Mouse (Mus musculus): ENCODE measurements around the gene Cept1. TPM values are rescaled to one million over a fixed set of nuclear protein-coding genes. Genes with fewer than 3 reads are reported as not detected.

Cept1 gene
- total RNA-seq, 2 experiments from 2014 or later: 18.8 to 23.6 TPM

DNA sequence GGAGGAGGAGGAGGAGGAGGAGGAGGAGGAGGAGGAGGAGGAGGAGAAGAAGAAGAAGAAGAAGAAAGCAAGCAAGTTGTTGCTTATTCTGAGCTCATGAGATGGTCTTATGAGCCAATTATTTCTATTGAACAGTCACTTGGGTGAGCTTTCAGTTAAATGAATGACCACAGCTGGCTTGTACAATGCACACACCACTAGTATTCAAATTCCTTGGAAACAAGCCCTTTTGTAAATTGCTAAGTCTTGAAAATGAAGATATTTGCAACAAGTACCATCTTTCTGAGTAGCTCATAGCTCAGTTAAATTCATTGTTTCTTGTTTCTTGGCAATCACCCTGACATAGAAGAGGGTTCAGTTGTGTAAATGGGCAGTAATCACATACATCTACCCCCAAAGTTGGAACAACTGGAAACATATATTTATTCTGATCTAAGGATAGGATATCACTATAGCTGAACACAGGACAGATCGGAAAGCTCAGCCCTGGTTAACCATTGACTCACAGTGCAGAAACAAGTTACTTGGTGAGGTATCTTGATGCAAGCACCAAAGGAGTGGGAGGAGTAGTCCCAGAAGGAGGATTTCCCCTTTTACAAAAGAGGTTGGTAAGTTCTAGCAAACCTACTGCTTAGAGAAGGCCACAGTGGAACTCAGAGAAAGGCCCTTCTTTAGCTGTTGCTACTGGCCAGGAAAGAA lies 52.1 kb downstream of the Cept1 start:
- DNase-seq: no peak

DNA sequence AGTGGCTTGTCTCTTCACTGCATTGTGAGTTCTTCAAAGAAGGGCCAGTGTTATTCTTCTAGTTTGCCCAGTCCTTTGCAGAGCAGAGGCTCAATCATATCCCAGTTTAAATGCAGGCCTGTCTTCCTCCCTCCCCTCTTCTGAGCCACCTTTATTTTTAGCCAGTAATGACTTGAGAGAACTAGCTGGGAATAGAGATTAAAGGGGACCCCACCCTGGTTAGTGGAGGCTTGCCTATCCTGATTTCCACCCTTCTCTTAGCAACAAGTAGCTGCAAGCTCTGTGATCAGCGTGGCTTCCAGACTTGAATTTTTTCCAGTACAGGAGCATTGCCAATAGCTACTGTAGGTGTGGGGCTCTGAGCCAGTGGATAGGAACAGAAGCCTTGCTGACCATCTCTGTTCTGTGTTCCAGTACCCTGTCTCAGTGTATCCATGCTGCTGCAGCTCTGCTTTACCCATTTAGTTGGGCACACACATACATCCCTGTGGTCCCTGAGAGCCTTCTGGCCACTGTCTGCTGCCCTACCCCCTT lies 53.1 kb downstream of the Cept1 start:
- DNase-seq: no peak

DNA sequence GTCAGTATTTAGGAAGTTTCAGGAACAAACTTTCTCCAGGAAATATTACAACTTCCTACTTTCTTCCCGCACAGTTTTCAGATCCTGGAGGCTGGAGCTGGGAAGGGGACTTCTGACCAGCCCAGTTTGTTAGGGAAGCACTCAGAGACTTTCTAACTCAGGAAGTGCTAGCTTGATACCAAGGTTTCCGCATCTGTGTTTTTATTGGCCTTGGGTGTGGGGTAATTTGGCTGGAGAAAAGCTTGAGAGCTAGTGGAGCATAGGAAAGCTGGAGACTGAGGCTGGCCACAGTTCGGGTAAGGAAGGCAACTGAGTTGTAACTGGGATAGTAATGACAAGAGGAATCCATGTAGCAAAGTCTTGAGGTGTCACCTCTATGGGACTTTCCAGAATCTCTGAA lies 53.7 kb downstream of the Cept1 start:
- DNase-seq: no peak

DNA sequence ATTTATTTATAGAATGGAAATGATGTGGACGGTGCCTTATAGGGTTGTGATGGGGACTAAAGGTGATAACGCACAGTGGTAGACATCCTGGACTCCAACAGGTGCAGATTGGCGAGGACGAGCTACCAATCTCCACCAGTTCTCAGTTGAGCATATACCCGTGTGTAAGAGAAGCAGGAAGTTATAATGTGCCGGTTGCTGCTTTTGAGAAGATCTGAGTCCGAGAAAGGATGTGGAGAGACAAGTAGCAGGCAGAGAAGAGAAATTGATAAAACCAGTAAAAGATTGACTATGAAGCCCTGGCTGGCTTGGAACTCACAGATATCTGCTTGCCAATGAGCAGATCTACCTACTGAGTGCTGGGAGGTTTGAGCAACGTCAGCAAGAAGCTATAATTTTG lies 54.4 kb downstream of the Cept1 start:
- no peak for DNase-seq

DNA sequence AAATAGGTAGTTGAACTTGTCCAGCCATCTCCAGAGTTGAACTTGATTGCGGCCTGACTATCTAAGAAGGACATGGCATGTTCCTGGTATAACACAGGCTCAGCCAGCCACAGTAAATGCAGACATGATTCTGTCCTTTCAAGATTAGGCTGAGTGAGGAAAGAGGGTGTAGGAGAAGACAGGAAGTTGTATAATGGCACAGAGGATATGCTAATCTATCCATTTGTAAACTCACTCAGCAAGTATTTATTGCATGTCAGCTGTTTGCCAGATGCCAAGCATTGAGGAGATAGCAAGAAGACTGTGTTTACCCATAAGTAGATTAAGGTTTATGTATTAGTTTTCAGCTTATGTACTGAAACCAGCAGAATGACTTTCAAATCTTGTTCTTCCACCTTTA lies 54.9 kb downstream of the Cept1 start:
- DNase-seq: no peak

DNA sequence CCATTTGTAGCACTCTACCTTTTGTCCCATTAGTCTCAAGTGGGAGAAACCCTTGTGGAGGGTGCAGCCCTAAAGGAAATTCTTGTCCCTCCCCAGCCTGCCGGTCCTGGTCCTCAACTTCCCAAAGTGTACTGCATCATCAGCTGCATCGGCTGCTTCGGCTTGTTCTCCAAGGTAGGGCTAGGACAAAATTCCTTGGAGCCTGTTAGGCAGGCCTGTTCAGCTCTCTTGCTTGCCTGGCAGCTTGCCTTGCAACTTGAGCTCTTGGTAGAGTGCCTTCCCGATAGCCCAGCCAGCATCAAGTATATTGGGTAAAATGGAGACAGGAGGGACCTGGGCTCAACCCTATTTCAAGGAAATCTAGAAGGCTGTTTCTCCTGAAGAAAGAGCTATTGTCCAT lies 57.4 kb downstream of the Cept1 start:
- DNase-seq: no peak

DNA sequence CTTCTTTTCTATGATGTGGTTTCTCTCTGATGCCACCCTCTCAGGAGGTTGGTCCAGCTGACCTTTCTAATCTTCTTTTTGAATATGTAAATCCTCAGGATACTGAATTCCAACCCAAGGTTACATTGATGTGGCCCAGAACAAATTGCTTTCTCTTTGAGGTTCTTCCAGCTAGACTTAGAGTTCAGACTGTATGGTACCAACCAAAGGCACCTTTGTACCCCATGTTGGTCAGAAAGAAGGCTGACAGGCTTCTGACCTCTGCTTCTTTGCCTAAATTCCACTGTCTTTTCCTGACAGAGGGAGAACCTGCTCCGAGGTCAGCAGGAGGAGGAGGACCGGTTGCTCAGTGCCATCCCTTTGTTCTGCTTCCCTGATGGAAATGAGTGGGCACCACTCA lies 60.1 kb downstream of the Cept1 start:
- DNase-seq: no peak

DNA sequence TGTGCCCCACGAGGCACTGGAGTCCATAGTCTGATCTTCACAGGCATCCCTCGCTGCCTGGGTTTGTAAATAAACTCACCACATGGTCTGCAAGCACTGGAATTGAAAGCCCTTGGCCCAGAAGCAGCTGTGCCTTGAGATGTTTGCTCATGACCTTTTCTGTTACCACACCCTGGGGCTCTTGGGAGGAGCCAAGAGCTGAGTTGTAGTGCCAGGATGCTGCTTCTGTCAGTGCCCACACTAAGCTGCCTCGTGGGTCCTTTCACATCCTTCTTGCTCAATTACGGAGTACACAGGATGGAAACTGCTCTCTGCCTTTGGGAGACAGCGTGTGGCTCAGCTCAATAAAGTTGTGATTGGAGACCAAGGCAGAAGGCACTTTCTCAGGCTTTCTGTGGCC lies 61.8 kb downstream of the Cept1 start:
- DNase-seq: no peak

DNA sequence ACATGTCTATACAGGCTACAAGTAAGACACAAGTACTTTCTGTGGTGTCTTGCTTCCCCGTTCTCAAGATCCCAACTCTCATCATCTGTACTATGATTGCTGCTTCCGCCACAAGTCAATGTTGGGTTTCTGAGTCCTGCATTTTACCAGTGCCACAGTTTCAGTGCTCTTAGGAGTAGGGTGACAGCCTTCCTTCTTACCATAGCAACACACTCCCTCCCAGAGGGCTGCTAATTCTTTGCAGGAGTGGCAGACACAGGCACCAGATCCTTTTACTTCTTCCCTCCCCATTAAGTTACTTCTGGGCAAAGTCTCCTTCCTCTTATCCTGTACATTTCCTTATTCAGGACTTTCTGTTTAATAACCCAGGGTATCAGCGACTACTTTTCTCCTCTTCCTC lies 62.7 kb downstream of the Cept1 start:
- no peak for DNase-seq

DNA sequence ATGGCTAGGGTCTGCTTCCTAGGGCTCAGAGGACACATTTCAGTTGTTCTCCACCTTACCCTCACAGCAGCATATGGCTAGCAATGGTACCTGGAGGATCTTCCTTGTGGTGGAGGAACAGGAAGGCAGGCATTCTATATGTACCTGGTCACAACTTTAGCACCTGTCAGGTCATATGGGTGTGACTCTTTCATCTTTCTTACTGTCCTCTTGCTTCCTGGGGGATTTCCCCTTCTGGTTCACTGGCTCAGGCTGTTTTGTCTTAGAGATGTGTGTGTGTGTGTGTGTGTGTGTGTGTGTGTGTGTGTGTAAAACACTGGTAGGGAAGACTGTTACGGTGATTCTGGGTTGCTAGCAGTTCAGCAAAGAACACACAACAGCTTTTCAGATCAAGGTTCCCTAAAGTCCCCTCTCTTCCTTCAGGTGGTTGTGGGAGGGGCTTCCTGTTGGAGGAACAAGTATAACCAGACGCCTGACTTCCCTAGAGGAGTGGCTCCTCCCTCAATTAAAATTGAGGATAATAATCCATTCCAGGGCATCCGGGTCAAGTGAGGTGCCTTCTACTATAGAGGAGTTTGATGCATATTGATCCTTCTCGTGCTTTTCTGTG lies 63.7 kb downstream of the Cept1 start:
- DNase-seq: no peak

DNA sequence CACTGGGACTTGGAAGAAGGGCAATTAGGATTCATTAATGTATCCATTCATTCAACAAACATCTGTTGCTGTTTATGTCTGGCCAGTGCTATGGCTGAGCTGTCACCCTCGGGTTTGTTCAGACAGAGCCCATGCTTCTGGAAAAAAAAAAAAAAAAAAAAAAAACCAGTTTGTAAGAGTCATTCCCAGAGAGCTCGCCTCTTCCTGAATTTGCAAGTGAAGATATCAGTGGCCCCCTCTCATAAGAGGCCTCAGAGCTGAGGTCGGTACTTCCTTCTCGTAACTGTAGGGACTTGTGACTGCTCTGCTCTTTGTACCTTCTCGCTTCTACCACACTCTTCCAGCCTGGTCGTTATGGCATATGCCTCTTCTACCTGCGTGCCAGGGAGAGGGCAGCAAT lies 64.3 kb downstream of the Cept1 start:
- no peak for DNase-seq

DNA sequence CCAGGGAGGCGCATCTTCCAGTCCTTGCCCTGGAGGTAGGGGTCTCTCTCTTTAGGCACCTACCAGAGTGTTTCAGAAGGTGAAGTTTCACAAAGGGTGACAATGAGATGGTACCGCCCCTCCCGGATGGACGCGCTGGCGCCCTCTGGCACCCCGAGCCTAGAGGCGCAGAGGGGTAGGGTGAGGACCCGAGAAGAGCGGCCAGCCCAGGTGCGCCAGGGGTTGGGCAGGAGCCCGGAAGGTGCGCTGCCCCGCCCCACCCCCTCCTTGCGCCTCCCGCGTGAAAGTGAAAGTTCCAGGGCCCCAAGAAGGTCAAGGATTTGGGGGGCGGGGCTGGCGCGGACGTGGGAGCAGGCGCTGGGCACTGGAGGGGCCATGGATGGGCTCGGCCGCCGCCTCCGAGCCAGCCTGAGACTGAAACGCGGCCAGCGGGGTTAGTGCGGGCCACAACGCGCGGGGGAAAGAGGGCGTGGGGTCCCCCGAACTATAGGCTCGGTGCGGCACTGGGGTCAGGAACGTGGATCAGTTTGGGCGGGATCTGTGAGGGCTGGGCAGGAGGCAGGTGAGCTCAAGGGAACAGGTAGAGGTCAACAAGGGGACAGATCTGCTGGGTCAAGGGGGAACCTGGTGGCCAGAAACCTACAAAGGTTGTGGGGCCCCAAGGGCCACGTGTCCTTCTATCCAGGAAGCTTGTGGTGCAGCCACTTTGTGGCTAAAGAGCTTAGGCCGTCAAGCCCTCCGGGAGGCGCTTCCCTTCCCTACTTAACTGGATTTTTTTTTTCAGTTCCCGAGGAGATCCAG lies 65.1 kb downstream of the Cept1 start, which contains the start of gene Dennd2d:
TSS of gene Dennd2d (plus strand) at position 125 of the 801 bp plus-strand sequence.
- peak; percentile 24 for DNase-seq

DNA sequence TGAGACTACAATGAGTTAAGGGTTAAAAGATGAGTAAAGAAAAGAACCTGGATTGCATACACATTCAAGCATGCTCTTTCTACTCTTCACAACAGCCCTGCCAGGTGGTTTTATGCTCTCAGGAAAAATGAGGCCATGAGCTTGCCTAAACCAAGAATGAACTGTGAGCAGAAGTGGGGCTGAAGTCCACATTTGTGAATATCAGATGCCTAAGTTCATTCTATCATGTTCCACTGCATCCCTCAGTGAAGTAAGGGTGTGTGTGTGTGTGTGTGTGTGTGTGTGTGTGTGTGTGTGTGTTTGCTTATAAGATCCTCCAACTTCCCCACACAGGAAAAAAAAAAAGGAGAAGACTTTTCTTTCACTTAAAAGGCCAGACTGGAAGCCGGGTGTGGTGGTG lies 70.7 kb downstream of the Cept1 start:
- DNase-seq: no peak

DNA sequence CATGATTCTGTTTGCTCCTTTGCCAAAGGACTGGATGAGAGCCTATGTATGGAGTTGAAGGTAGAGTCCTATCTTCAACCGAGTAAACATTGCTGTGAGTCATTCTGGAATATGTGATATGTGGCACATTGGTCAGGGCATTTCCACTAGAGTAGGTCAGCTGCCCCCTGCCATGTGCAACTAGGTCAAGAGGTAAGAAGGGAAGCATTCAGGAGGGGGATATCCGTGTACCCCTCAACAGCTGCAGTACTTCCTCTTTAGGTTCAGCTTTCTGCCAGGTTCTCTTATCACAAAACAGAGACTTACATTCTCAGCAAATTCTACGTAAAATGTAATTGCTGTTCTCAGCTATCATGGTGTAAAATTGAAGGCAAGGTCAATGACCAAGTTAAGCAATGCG lies 73.4 kb downstream of the Cept1 start:
- DNase-seq: no peak

DNA sequence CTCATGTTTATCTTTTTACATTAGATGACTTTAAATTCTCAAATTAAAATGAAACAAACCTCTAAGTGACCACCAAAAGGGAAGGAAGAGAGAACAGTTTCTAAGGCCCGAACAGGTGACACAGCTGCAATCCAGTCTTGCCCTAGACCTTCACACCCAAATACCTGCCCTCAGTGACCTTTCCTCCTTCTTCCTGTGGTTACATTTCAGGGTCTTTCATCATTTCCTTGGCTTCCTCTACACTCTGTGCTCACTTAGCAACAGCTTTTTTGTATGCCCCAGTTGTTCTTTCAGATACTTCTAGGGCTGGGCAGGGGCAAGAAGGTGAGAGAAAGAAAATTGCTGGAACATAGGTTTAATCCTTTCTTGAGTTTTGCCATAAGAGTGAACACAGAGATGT lies 82.9 kb downstream of the Cept1 start:
- no peak for DNase-seq

DNA sequence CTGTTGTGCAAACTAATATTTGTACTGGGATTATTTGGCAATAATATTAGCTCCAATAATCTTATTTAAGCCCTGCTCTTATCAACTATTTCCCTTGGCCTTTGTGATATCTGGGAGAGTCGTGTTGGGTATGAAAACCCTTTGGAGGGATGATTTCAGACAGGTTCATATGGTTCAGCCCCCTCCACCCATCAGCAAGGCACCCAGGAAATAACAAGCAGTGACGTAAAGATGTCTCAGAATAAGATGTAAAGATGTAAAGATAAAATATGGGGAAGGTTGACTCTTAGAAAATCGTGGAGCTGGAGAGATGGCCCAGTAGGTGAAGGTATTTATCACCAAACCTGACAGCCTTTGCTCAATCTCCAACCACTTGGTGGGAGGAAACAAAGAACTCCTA lies 85.1 kb downstream of the Cept1 start:
- no peak for DNase-seq

DNA sequence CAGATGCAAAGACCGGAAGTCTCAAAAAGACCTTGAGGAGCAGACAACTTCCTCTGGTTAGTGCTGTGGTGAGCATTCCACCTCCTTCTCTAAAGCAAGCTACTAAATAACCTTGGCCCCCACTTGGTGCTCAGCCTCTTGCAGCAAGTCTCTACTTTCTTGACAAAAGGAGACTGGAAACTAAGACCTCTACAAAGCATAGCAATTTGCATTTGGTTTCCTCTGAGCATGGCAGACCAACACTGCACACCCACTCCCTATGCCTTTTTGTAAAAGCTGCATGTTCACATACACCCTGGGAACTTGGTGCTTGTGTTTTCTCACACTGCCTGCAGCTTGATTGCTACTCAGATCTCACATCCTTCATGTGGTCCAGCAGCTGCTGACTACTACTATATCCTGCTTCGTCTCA lies 85.5 kb downstream of the Cept1 start:
- DNase-seq: no peak

DNA sequence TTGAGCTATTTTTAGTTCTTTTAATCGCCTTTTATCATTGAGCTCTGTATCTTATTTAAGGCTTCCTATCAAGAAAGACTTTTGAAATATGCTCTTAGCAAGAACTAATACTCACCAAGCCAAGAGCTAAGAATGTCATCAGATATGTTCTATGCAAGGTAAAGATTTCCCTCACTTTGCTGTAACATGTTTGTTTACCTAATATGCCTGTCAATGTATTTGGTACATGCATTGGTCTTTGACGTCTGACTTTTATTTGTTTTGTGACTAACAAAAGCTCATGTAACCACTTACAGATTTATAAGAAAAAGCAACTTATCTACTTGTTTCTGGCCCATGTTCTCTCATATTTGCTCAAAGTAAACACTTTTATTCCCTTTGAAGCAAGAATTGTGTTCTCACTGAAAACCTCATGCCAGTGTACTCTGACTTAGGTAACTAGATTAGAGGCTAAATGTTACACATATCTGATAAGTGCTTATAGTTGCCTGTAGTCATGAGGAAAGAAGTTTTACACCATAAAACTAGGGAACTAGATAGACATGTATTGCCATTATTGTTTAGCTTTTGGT lies 90.2 kb downstream of the Cept1 start:
- no peak for DNase-seq

DNA sequence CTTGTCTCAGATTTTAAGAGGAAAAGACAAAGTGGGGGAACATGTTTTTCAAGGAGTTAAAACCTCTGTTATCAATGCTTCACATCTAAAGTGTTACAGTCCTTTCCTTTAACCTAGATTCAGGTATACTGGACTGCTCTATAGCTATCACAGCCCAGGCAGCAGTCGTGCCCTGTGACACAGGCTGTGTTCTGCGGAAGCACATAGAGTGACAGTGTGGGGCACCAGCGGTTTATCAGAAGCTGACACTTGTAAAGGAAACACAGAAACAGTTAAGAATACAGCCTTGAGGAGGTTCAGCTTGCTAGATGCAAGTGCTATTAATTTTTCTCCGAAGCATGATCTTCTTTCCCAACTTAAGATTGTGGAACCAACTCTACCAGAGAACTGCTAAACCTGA lies 95.0 kb downstream of the Cept1 start:
- DNase-seq: no peak
